Mouse (Mus musculus) embryonic facial prominence, embryonic 14.5 days (tissue): ENCODE data around the gene Kcnab1. TPM values are rescaled to one million over a fixed set of nuclear protein-coding genes. Genes with fewer than 3 reads are reported as not detected.

Source experiments
- ATAC-seq: fragments of 200-750 bp; cut with Nextera tagmentation; 2 replicates; pipeline ENCODE4 v1.8.0; 2017; ENCODE audit warnings: low read depth, moderate number of reproducible peaks, moderate TSS enrichment
- DNase-seq: peaks from one replicate; pipeline ENCODE4 v3.0.0-alpha.2; 2015; ENCODE audit warnings: low spot score
- H3K27ac ChIP-seq: fragments of 300-500 bp; sonication (generic); replicated peaks from 2 replicates; pipeline ENCODE4 v1.5.1; 2014; ENCODE audit warnings: low read depth, mild to moderate bottlenecking, low read length, moderate library complexity
- H3K27me3 ChIP-seq: fragments of 300-500 bp; sonication (generic); replicated peaks from 2 replicates; pipeline ENCODE4 v1.6.1; 2014; ENCODE audit warnings: low read length; ENCODE audit not compliant: control insufficient read depth, insufficient read depth
- H3K36me3 ChIP-seq: fragments of 300-500 bp; sonication (generic); 2 replicates; pipeline ENCODE4 v1.6.1; 2014; ENCODE audit warnings: low read length, mixed read lengths; ENCODE audit not compliant: control insufficient read depth, insufficient read depth
- H3K4me1 ChIP-seq: fragments of 300-500 bp; sonication (generic); 2 replicates; pipeline ENCODE4 v1.6.1; 2014; ENCODE audit warnings: antibody characterized with exemption, low read length; ENCODE audit not compliant: control insufficient read depth, insufficient read depth
- H3K4me2 ChIP-seq: fragments of 300-500 bp; sonication (generic); 2 replicates; pipeline ENCODE4 v1.6.1; 2014; ENCODE audit warnings: low read depth, mild to moderate bottlenecking, low read length, moderate library complexity, mixed read lengths
- H3K4me3 ChIP-seq: fragments of 300-500 bp; sonication (generic); 2 replicates; pipeline ENCODE4 v1.5.1; 2014; ENCODE audit warnings: low read depth, mild to moderate bottlenecking, low read length
- H3K9ac ChIP-seq: fragments of 300-500 bp; sonication (generic); 2 replicates; pipeline ENCODE4 v1.6.1; 2014; ENCODE audit warnings: low read depth, mild to moderate bottlenecking, low read length, moderate library complexity, mixed read lengths
- H3K9me3 ChIP-seq: fragments of 300-500 bp; sonication (generic); 2 replicates; pipeline ENCODE4 v1.6.1; 2016; ENCODE audit warnings: low read length; ENCODE audit not compliant: control insufficient read depth
- WGBS: fragments of 180-500 bp; shearing (Covaris S2); extraction: QIAGEN DNeasy Blood & Tissue Kit; methylation state at CpG from one replicate; pipeline ENCODE4 v1.1.7; 2014; 5-methylcytosine and 5-hydroxymethylcytosine counted together
- polyA plus RNA-seq: library from polyadenylated mRNA; unstranded; fragments of >200 nt; fragmentation: Nextera tagmentation; extraction: Ambion mirVana; gene quantifications from 2 replicates; pipeline ENCODE4 v1.2.1, GENCODE M21; 2014

Kcnab1 gene
- polyA plus RNA-seq, 1 experiment from 2014 or later, result 6.6 TPM

- ATAC-seq (peak; percentile 81), DNase-seq (peak; percentile 79)
- WGBS, result 55% methylated on average over 10 of the region's 10 CpGs
- Histone ChIP-seq H3K27me3 (no peaks in the 10 kb centered on the region), H3K9ac (no peak overlapping the region), H3K27ac (no peak overlapping the region; the same call in 1 of the 2 replicates), H3K4me1 (peaks cover 6% of the 10 kb centered on the region; the same call in 1 of the 2 replicates), H3K4me2 (no peak overlapping the region), H3K4me3 (no peak overlapping the region), H3K36me3 (no peaks in the 10 kb centered on the region), H3K9me3 (no peaks in the 10 kb centered on the region)
These were observed 228.8 kb downstream of the Kcnab1 start for GRCm38 (mm10) chr3:65337835-65338464.

- peaks cover 6% of the 10 kb centered on the region; the same call in 1 of the 2 replicates for H3K4me1 ChIP-seq
- DNase-seq, result no peak
- H3K4me3 ChIP-seq, result no peak overlapping the region
These were observed 231.2 kb downstream of the Kcnab1 start for GRCm38 (mm10) chr3:65340173-65340951.

GRCm38 (mm10) chr3:65346176-65346575 lies 237.0 kb downstream of the Kcnab1 start:
- 78% methylated on average over 1 of the region's 1 CpGs for WGBS
- no peaks in the 10 kb centered on the region for H3K4me1 ChIP-seq

More at GRCm38 (mm10) chr3:65340173-65340951, 231.2 kb downstream of the Kcnab1 start:
- 60% methylated on average over 5 of the region's 5 CpGs for WGBS
- no peak overlapping the region for H3K9ac ChIP-seq
- no peaks in the 10 kb centered on the region for H3K36me3 ChIP-seq
- H3K27me3 ChIP-seq, result no peaks in the 10 kb centered on the region
- no peak overlapping the region for H3K4me2 ChIP-seq
- no peak overlapping the region for H3K27ac ChIP-seq
- H3K9me3 ChIP-seq, result no peaks in the 10 kb centered on the region
- ATAC-seq, result no peak

GRCm38 (mm10) chr3:65352278-65353127 lies 243.3 kb downstream of the Kcnab1 start:
- 45% methylated on average over 4 of the region's 4 CpGs for WGBS

More at GRCm38 (mm10) chr3:65346176-65346575, 237.0 kb downstream of the Kcnab1 start:
- H3K27ac ChIP-seq, result no peak overlapping the region
- no peak for DNase-seq
- no peaks in the 10 kb centered on the region for H3K9me3 ChIP-seq
- H3K36me3 ChIP-seq, result no peaks in the 10 kb centered on the region
- no peak overlapping the region for H3K4me3 ChIP-seq
- no peak overlapping the region for H3K9ac ChIP-seq
- no peaks in the 10 kb centered on the region for H3K27me3 ChIP-seq
- no peak for ATAC-seq
- H3K4me2 ChIP-seq, result no peak overlapping the region

GRCm38 (mm10) chr3:65353263-65354037 lies 244.3 kb downstream of the Kcnab1 start:
- Histone ChIP-seq H3K27ac (no peak overlapping the region), H3K9me3 (no peaks in the 10 kb centered on the region), H3K36me3 (no peaks in the 10 kb centered on the region), H3K27me3 (no peaks in the 10 kb centered on the region), H3K4me2 (no peak overlapping the region), H3K4me3 (no peak overlapping the region), H3K4me1 (no peaks in the 10 kb centered on the region), H3K9ac (no peak overlapping the region)
- DNase-seq, result no peak
- ATAC-seq, result no peak
- 72% methylated on average over 10 of the region's 10 CpGs for WGBS

More at GRCm38 (mm10) chr3:65352278-65353127, 243.3 kb downstream of the Kcnab1 start:
- H3K9me3 ChIP-seq, result no peaks in the 10 kb centered on the region
- no peak for ATAC-seq
- H3K9ac ChIP-seq, result no peak overlapping the region
- H3K27ac ChIP-seq, result no peak overlapping the region
- H3K27me3 ChIP-seq, result no peaks in the 10 kb centered on the region
- H3K4me1 ChIP-seq, result no peaks in the 10 kb centered on the region
- peak; percentile 59 for DNase-seq
- H3K36me3 ChIP-seq, result no peaks in the 10 kb centered on the region
- no peak overlapping the region for H3K4me3 ChIP-seq
- H3K4me2 ChIP-seq, result no peak overlapping the region

GRCm38 (mm10) chr3:65355479-65355878 lies 246.3 kb downstream of the Kcnab1 start:
- H3K4me1 ChIP-seq, result no peaks in the 10 kb centered on the region
- H3K9ac ChIP-seq, result no peak overlapping the region
- H3K36me3 ChIP-seq, result no peaks in the 10 kb centered on the region
- WGBS, result 61% methylated on average over 6 of the region's 6 CpGs
- H3K27ac ChIP-seq, result no peak overlapping the region
- DNase-seq (no peak), ATAC-seq (no peak)
- H3K4me3 ChIP-seq, result no peak overlapping the region
- H3K4me2 ChIP-seq, result no peak overlapping the region
- no peaks in the 10 kb centered on the region for H3K27me3 ChIP-seq
- H3K9me3 ChIP-seq, result no peaks in the 10 kb centered on the region

GRCm38 (mm10) chr3:65358275-65358674 lies 249.1 kb downstream of the Kcnab1 start:
- Histone ChIP-seq H3K9me3 (no peaks in the 10 kb centered on the region), H3K9ac (no peak overlapping the region), H3K4me3 (no peak overlapping the region), H3K36me3 (no peaks in the 10 kb centered on the region), H3K27me3 (no peaks in the 10 kb centered on the region), H3K4me2 (no peak overlapping the region), H3K27ac (no peak overlapping the region), H3K4me1 (no peaks in the 10 kb centered on the region)
- no peak for DNase-seq
- no peak for ATAC-seq
- WGBS, result 63% methylated on average over 2 of the region's 2 CpGs

- Histone ChIP-seq H3K4me2 (no peak overlapping the region), H3K9ac (no peak overlapping the region), H3K27ac (no peak overlapping the region), H3K36me3 (no peaks in the 10 kb centered on the region), H3K9me3 (no peaks in the 10 kb centered on the region), H3K27me3 (no peaks in the 10 kb centered on the region), H3K4me1 (no peaks in the 10 kb centered on the region), H3K4me3 (no peak overlapping the region)
- ATAC-seq, result no peak
- DNase-seq, result no peak
- WGBS, result 82% methylated on average over 2 of the region's 2 CpGs
These were observed 249.7 kb downstream of the Kcnab1 start for GRCm38 (mm10) chr3:65358841-65359240.
